Mouse (Mus musculus): Measurements from ENCODE around the gene Gm27021. TPM values are rescaled to one million over a fixed set of nuclear protein-coding genes. Genes with fewer than 3 reads are reported as not detected.
A peak's percentile ranks its signal among the peaks of the same experiment; 100 is the strongest.

The Gm27021 gene
- polyA plus RNA-seq, 1 experiment, result 3.3 TPM

GRCm38 (mm10) chr8:120563348-120563724, 104.5 kb downstream of the Gm27021 start:
- TF ChIP-seq POLR2A (IDR thresholded peaks at IDR 0.05; ENCODE audit: borderline replicate concordance, extremely low read depth, insufficient read depth, insufficient read length, poor library complexity, severe bottlenecking), result no peak

GRCm38 (mm10) chr8:120562680-120563347, 105.1 kb downstream of the Gm27021 start:
- TF ChIP-seq CTCF (IDR thresholded peaks at IDR 0.05; ENCODE audit: borderline replicate concordance, extremely low read depth, insufficient read depth, insufficient read length), result no peak
- no peak for TF ChIP-seq POLR2A (IDR thresholded peaks at IDR 0.05; ENCODE audit: borderline replicate concordance, extremely low read depth, insufficient read depth, insufficient read length, poor library complexity, severe bottlenecking)
- no peak for DNase-seq (ENCODE audit: low read depth)

More at GRCm38 (mm10) chr8:120563348-120563724, 104.5 kb downstream of the Gm27021 start:
- DNase-seq (ENCODE audit: low read depth), result peak; percentile 93

- no peak for DNase-seq (ENCODE audit: low read depth)
- TF ChIP-seq CTCF (IDR thresholded peaks at IDR 0.05; ENCODE audit: borderline replicate concordance, extremely low read depth, insufficient read depth, insufficient read length) (peak; percentile 57; the same call in 1 of the 2 replicates), POLR2A (IDR thresholded peaks at IDR 0.05; ENCODE audit: borderline replicate concordance, extremely low read depth, insufficient read depth, insufficient read length, poor library complexity, severe bottlenecking) (no peak)
Observed at GRCm38 (mm10) chr8:120561539-120562435, 106.1 kb downstream of the Gm27021 start.

- no peak for TF ChIP-seq CTCF (IDR thresholded peaks at IDR 0.05; ENCODE audit: borderline replicate concordance, extremely low read depth, insufficient read depth, insufficient read length)
- no peak for TF ChIP-seq POLR2A (IDR thresholded peaks at IDR 0.05; ENCODE audit: borderline replicate concordance, extremely low read depth, insufficient read depth, insufficient read length, poor library complexity, severe bottlenecking)
- DNase-seq (ENCODE audit: low read depth), result no peak
Observed at GRCm38 (mm10) chr8:120560535-120560934, 107.3 kb downstream of the Gm27021 start.

GRCm38 (mm10) chr8:120559654-120560053, 108.2 kb downstream of the Gm27021 start:
- DNase-seq (ENCODE audit: low read depth), result peak; percentile 95
- TF ChIP-seq CTCF (IDR thresholded peaks at IDR 0.05; ENCODE audit: borderline replicate concordance, extremely low read depth, insufficient read depth, insufficient read length), result no peak

Other genes with a start within 250 kb of the Gm27021 start
- gene Gins2, start 78.8 kb downstream of the Gm27021 start, polyA plus RNA-seq (2012; rRNA removed), result 22.9 and 37.8 TPM in 2 replicates
- gene 1190005I06Rik, start 20.4 kb downstream of the Gm27021 start, polyA plus RNA-seq (2012; rRNA removed), result 6.0 and 7.4 TPM in 2 replicates
- 976 and 987 TPM in 2 replicates for gene Cox4i1, start 143 bp upstream of the Gm27021 start, polyA plus RNA-seq (2012; rRNA removed)
- gene Emc8, start 494 bp upstream of the Gm27021 start, polyA plus RNA-seq (2012; rRNA removed), result 79.7 and 127 TPM in 2 replicates
- 1.4 and 1.7 TPM in 2 replicates for gene Irf8, start 68.3 kb upstream of the Gm27021 start, polyA plus RNA-seq (2012; rRNA removed)